Mouse (Mus musculus): Measurements from ENCODE around the gene Th. TPM values are rescaled to one million over a fixed set of nuclear protein-coding genes. Genes with fewer than 3 reads are reported as not detected.

Th gene
- 0.15 and 0.59 TPM in 2 replicates for polyA plus RNA-seq (2012; rRNA removed)

DNA sequence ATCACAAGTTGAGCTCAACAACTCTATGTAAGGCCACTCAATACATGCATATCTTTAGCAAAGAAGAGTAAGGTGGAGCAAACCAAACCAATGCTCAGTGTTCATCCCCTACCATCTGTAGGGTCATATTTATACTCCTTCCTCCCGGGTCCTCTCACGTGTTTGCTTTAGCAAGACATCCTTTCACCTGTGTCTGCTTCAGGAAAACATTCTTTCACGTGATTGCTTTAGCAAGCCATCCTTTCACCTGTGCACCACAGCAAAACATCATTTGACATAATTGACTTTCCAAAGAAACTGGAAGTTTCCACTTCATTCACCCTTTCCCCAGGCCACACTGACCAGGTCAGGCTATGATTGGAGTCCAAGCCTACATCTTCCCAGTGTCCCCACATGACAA lies at the start of gene Th:
Gene Th, minus strand, starts transcription at position 101 of the 400 bp plus-strand sequence.
- no peak for DNase-seq (ENCODE audit: low spot score)

DNA sequence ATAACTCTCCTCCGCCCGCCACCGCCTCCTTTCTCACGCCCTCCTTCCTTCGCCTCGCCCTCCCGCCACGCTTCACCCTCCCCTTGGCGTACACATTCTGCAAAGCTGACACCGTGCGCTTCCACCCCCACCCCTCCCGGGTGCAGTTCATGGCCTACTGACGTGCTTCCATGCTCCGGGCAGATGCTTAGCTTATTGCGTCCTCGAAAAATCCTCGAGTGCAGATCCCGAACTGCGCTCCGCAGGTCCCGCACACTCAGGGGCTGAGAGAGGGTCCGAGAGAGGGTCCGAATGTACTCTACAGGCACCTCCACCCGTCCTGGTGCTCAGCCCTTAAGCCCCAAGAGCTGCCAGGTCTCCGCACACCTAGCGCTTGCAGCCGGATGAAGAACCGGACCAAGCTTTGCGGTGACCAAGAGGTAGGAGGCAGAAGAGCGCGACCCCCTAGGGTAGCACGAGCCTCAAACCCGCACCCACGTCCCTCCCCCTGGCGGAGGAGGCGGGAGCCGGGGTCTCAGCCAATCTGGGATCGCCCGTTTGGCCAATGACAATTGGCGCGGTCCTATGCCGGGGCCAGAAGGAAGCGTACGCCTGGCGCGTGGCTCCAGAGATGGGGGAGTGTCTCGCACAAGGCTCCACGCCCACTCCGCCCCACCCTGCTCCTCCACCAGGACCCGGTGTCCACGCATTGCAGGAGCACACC lies 38.0 kb upstream of the Th start, which contains the start of gene Ascl2:
Gene Ascl2, minus strand, starts transcription at position 456 of the 703 bp plus-strand sequence.
- peak; percentile 32 for DNase-seq (ENCODE audit: low spot score)

- DNase-seq (ENCODE audit: low spot score), result peak; percentile 51
These were observed 37.2 kb upstream of the Th start for GRCm38 (mm10) chr7:142967884-142968808.

DNA sequence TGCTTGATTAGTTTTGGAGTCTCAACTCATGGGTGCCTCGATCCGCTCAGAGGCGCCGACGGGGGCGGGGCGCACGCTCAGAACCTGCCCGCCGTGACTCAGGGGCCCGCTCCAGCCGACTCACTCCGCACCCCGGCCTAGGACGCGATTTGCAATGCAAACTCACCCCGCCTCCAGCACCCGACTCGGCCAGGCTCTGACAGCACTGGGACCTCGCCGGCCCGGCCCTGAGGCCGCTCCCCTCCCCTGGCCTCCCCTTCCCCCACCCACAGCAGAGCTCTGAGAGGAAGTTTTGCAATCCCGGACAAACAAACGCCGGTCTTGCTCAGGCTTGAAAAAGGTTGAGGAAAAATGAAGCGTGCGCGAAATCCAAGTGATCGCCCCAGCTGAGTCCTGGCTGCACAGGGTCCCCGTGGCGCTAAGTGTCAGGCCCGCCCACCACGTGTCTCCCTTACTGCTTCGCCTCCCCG lies 36.5 kb upstream of the Th start:
- DNase-seq (ENCODE audit: low spot score), result peak; percentile 63

DNA sequence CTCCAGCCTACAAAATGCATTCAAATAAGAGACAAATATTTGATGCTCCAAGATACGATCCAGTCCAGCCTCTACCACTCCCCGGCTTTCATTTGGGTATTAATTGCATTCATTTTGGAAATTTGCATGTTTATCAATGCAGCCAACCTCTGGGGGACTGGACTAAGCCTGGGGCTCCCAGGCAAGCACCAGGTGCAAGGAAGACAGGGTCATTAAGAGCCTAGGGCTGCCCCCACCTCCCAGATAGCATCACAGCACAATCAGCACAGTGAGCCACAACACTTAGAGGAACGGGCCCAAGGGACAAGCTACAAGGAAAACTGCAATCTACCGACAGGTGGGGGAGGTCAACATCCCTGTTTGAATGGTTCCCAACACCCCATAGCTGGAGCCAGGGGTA lies 28.8 kb upstream of the Th start:
- no peak for DNase-seq (ENCODE audit: low spot score)

GRCm38 (mm10) chr7:142958817-142959216 lies 27.9 kb upstream of the Th start:
- no peak for DNase-seq (ENCODE audit: low spot score)

DNA sequence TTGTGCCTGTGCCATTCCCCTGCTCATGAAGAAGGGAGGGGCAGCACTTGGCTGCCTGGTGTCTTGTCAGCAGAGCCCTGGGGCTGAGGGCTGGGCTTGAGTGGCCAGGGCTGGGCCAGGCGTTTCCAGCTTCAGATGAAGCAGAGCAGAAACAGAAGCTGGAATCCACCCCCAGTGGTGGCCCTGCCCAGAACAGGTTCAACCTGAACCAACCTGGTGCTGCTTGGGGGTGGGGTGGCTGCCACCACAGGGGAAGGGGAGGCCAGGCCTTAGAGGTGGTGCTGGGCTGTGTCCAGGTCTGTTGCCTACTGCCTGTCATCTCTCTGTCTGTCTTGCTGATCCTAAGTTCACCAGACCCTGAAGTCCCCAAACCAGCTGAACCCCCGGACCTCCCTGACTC lies 25.1 kb upstream of the Th start:
- no peak for DNase-seq (ENCODE audit: low spot score)

- no peak for DNase-seq (ENCODE audit: low spot score)
These were observed 18.6 kb upstream of the Th start for GRCm38 (mm10) chr7:142949568-142949967.

- no peak for DNase-seq (ENCODE audit: low spot score)
These were observed 6.7 kb upstream of the Th start for GRCm38 (mm10) chr7:142937631-142938030.

DNA sequence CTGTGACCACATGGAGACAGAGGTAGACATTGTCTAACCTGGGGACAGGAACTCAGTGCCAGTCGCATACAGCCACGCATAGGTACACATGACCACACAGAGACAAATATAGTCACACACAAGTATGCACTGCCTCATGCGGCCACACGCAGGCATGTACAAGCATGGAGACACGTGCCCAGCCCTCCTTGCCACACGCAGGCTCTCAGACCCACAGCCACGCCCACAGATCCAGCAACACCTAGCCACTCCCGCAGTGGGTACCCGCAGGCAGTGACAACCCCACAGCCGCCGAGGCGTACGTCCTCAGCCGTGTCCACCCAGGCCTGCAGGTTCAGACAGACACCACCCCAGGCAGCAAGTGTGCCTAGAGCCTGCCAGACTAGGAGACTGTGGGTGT lies 4.8 kb upstream of the Th start:
- peak; percentile 29 for DNase-seq (ENCODE audit: low spot score)

GRCm38 (mm10) chr7:142932469-142932868 lies 1.5 kb upstream of the Th start:
- no peak for DNase-seq (ENCODE audit: low spot score)

DNA sequence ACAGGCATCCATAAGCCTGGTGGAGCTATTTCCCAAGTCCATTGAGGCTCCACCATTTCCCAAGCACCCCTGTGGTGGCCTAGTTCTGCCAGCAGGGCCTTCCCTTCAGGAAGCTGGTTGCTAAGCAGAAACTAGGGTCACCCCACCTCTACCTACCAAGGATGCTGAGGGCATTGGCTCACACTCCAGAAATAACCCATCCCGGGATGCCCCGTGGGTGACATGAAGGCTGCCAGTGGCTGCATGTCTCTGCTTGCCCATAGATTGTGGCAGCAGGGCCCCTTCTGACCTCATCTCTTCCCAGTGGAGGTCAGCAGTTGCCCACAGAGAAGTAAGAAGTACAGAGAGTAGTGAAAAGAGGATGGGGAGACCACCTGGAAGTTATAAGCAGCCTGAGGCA lies 1.4 kb downstream of the Th start:
- no peak for DNase-seq (ENCODE audit: low spot score)

GRCm38 (mm10) chr7:142927293-142927692 lies 3.6 kb downstream of the Th start:
- DNase-seq (ENCODE audit: low spot score), result no peak

DNA sequence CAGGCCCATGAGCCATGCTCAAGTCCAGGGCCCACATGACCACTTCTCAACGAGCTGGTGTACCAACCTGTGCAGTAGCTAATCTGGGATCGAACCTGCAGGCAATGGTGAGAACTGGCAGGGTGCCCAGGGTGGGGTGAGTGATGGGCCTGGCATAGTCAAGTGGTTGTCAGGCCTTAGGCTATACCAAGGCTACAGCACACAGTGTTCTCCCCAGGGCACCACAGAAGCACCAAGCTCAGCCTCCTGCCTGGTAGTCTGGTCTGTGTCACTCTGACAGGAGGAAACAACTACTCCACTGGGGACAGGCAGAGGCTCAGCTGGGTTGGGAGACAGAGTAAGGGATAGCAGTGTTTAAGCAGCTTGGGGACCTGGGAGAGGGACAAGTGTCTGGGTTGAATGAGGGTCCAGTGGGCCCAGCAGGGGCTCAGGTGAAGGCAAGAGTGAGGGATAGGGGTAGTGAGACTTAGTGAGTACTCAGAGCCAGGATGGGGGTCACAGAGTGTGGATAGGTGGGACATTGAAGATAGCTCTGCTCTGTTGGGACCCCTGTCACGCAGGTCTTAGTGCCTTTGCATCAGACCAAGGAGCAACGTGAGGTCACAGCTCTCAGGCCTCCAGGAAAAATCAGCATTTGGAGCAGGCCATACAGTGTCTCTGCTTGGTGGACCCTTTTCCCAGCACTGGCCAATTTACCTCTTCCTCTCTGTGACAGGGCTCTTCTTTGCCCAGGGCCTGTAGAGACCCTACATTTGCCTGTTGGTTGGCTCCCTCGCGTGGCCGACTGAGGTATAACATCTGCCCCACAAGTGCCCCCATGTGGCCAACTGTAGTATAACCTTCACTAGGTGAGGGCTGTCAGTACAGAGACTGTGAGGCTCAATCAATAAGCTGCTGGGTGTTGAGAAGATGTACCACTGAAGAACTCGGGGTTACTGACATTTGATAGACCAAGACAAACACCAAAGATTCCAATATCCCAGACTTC lies 12.0 kb downstream of the Th start:
- DNase-seq (ENCODE audit: low spot score), result peak; percentile 70

GRCm38 (mm10) chr7:142917659-142918058 lies 13.3 kb downstream of the Th start:
- no peak for DNase-seq (ENCODE audit: low spot score)

DNA sequence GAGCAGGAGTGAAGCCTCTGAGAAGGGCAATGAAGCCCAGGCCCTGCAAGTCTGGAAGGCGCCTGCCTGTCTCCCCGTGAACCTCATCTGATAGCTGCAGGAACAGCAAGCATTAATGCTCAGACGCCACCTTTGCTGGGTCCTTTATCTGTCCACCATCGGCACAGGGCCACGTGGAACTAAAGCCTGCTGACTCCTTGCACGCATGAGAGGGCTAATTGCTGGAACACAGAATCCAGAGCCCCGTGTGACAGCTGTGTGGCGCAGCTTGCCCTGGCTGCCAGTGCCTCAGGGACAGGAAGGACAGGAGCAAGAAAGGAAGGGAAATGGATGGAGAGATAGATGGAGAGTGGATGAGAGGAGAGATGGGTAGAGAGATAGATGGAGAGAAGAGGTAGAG lies 14.8 kb downstream of the Th start:
- no peak for DNase-seq (ENCODE audit: low spot score)

DNA sequence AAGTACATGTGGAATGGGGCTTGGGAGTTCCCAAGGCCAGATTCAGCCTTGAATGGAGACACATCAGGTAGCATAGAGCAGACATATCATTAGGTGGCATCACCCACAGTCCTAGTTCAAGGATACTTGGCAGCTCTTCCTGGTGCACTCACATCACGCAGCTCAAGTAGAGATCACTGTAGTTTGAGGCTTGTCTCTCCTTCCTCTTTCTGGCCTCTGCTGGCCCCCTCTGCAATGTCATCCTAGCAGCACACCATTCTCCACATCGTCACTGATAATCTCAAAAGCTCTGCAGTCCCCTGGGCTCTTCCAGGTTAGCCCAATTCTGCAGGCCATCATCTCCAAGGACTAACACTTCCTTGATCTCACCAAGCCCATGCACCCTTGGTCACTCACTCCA lies 19.2 kb downstream of the Th start:
- no peak for DNase-seq (ENCODE audit: low spot score)

DNA sequence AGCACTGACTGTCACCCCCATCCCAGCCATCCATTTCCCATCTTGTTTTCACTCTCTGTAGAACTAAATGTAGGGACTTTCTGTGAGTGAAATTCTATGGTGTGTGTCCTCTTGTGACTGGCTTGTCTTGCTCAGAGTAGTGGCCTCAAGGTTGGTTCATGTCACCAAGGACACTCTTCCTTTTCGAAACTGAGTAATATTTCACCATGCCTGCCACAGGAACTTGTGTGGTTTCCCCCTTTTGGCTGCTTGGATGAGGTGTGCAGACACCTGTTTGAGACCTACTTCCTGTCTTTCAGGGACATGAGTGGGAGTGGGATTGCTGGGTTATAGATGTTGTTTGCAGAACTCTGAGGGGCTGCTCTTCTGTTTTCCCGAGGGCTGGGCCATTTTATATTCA lies 20.8 kb downstream of the Th start:
- DNase-seq (ENCODE audit: low spot score), result no peak

DNA sequence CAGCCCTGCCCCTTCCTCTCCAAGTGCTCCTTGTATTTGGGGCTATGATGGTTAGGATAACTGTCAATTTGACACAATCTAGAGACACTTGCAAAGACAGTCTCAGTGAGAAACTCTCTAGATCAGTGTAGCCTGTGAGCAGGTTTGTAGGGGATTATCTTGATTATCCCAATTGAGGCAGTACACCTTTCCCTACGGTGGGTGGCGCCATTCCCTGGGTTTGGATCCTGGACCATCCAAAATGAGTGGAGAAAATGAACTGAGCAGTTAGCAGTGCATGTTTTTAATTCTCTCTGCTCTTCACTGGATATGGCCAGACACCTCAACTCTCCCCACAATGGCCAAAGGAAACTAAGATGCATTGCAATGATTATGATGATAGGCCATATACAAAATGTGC lies 21.3 kb downstream of the Th start:
- DNase-seq (ENCODE audit: low spot score), result no peak

DNA sequence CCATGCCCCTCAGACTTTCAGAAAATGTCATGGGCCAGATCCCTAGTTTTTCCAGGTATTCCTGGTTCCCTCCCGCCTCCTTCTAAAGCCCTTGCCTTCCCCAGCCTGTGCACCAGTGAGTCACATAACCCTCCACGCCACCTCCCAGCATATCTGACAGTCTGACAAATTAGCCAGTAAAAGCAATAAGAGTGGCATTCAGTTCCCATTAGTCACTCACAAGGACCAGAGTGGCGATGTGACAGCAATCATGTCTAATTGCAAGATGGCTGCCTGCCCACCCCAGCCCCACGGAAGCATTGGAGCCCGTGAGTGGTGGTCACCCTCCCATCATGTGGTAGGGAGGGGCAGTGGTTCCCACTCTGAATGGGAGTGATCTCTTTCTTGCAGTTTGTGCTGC lies 25.3 kb downstream of the Th start:
- no peak for DNase-seq (ENCODE audit: low spot score)

- no peak for DNase-seq (ENCODE audit: low spot score)
These were observed 26.6 kb downstream of the Th start for GRCm38 (mm10) chr7:142904331-142904730.

DNA sequence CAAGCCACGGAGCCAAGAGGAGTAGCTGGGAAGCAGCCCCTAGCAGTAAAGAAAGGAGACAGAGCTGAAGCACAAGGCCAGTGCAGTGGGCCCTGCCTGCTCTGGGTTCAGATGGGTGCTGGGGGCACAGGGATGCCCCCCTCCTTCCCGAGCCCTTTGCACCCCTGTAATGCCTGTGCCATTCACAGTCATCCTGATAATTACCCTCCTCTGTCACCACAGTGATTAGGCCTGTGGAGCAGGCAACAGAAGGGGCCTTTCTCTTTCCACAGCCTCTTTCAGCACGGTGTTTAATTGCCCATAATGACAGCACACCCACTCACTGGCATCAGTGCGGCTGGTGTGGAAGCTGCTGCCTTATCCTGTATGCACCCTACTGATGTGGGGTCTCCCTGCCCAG lies 28.0 kb downstream of the Th start:
- DNase-seq (ENCODE audit: low spot score), result no peak

Measured in urinary bladder, adult 2 months (tissue).